9 mouse cellular contexts compared by ENCODE assay signal in genomic region chr19:57325748-57326300, GRCm38 (mm10). TPM values are rescaled to one million over a fixed set of nuclear protein-coding genes. Genes with fewer than 3 reads are reported as not detected.
DNase-seq lines count a peak whose midpoint lies in the region; ATAC-seq and TF ChIP-seq lines count a peak whose summit lies in the region.
"Had no signal": no experiment of that assay in that cellular context is flagged by ENCODE, and none has a peak within 500 bp of the region (broad histone marks: within the 10 kb centered on the region; RNA-seq: fewer than 3 reads in every experiment).

No protein-coding gene starts in this region.

- H3K4me2 ChIP-seq in kidney, embryonic 14.5 days (replicated peaks; ENCODE audit: low read depth, low read length), result no peak overlapping the region

- no peaks in the 10 kb centered on the region for H3K27me3 ChIP-seq in kidney, adult 2 months (replicated peaks; ENCODE audit: control insufficient read depth, insufficient read depth, low read length)
- no peaks in the 10 kb centered on the region for H3K27me3 ChIP-seq in kidney, embryonic 14.5 days (ENCODE audit: control insufficient read depth, insufficient read depth, low read length)

- H3K4me3 ChIP-seq in kidney, adult 2 months (ENCODE audit: insufficient read depth, low read depth, low read length), result no peak overlapping the region
- no peak overlapping the region for H3K4me3 ChIP-seq in kidney, embryonic 14.5 days (ENCODE audit: low read length)

- no peak overlapping the region for H3K9ac ChIP-seq in kidney, embryonic 14.5 days (ENCODE audit: low read depth, low read length)

- no peak for ATAC-seq in kidney, embryonic 14.5 days (ENCODE audit: low FRiP score, low TSS enrichment)
- ATAC-seq in monocyte, adult 5-6 weeks (replicated peaks; ENCODE audit: insufficient number of reproducible peaks, low FRiP score, low TSS enrichment, poor library complexity, severe bottlenecking), result peak; percentile 55; the same call in 1 of the 2 replicates

- H3K36me3 ChIP-seq in kidney, adult 2 months (ENCODE audit: control insufficient read depth, insufficient read depth, low read length), result no peaks in the 10 kb centered on the region
- no peaks in the 10 kb centered on the region for H3K36me3 ChIP-seq in kidney, embryonic 14.5 days (ENCODE audit: control insufficient read depth, insufficient read depth, low read length)

- H3K4me1 ChIP-seq in kidney, adult 2 months (ENCODE audit: control insufficient read depth, insufficient read depth, low read length), result no peaks in the 10 kb centered on the region; the same call in 1 of the 2 replicates
- H3K4me1 ChIP-seq in kidney, embryonic 14.5 days (ENCODE audit: control insufficient read depth, insufficient read depth, low read length), result no peaks in the 10 kb centered on the region

- no peak overlapping the region for H3K27ac ChIP-seq in kidney, adult 2 months (ENCODE audit: insufficient read depth, low read depth, low read length)
- H3K27ac ChIP-seq in kidney, embryonic 14.5 days (ENCODE audit: low read depth, low read length), result no peak overlapping the region
- H3K27ac ChIP-seq: macrophage had no signal

- WGBS in kidney, adult 2 months, result 24% methylated on average over 7 of the region's 7 CpGs
- WGBS in kidney, embryonic 14.5 days, result 32% methylated on average over 7 of the region's 7 CpGs

- intact Hi-C loops in gastrocnemius, postnatal 36 days (cut with DNase I), result loop anchor here (1.0 to 5.0 kb wide), 2 partner anchors 165 to 259 kb away; no protein-coding TSS in a partner anchor

- TF ChIP-seq CTCF in kidney, adult 2 months (conservative IDR thresholded peaks at IDR 0.05; ENCODE audit: insufficient read depth, insufficient read length, low read depth, low read length), result peak; percentile 57

- peak; percentile 77 for DNase-seq in kidney, adult 2 months
- DNase-seq in R1 (ENCODE audit: low read depth, low spot score), result peak; percentile 60
- DNase-seq in cerebellum, adult 9-11 months, result peak; percentile 74
- peak; percentile 32 to 58 for DNase-seq in gastrocnemius, postnatal 36 days
- DNase-seq in layer of hippocampus, postnatal 36 days, result peak; percentile 59 to 65
- peak; percentile 14 to 35 for DNase-seq in thymus, adult 18-20 months

- no peaks in the 10 kb centered on the region for H3K9me3 ChIP-seq in kidney, embryonic 14.5 days (ENCODE audit: control insufficient read depth, low read length)

- no peak for TF ChIP-seq POLR2A in kidney, adult 2 months (IDR thresholded peaks at IDR 0.05; ENCODE audit: low read depth, low read length)

RNA-seq across cellular contexts. Expression of gene Ablim1, which starts 11.1 kb away (rescaled TPM):
- polyA plus RNA-seq in kidney, adult 2 months (2012; rRNA removed), result 34.7 and 38.3 TPM in 2 replicates
- 21.0 and 36.0 TPM in 2 replicates for polyA plus RNA-seq in kidney, embryonic 14.5 days (2014; fragmentation: Nextera tagmentation; extraction: Ambion mirVana)
- 10 to 100 TPM; 36.3 to 52.0 TPM for total RNA-seq in gastrocnemius, postnatal 36 days (2021)
- 10 to 100 TPM; 73.6 to 81.1 TPM for total RNA-seq in layer of hippocampus, postnatal 36 days (2021)
- total RNA-seq in monocyte, adult 5-6 weeks (2017), result 62.1 to 195 TPM (median 62.9 TPM) in 3 replicates

RNA-seq across cellular contexts. Expression of gene Fam160b1, which starts 34.7 kb away (rescaled TPM):
- 7.3 and 8.0 TPM in 2 replicates for polyA plus RNA-seq in kidney, adult 2 months (2012; rRNA removed)
- 13.5 and 18.1 TPM in 2 replicates for polyA plus RNA-seq in kidney, embryonic 14.5 days (2014; fragmentation: Nextera tagmentation; extraction: Ambion mirVana)
- 10 to 100 TPM in 1 of 2 experiments, 1 to 10 TPM in 1; 9.6 to 11.8 TPM for total RNA-seq in gastrocnemius, postnatal 36 days (2021)
- total RNA-seq in layer of hippocampus, postnatal 36 days (2021), result 10 to 100 TPM; 23.3 to 25.0 TPM
- 17.0 to 27.0 TPM (median 17.3 TPM) in 3 replicates for total RNA-seq in monocyte, adult 5-6 weeks (2017)

Comparison
In these comparisons a context has a peak if more than half of its experiments do, and no peak if none do; other contexts are left out.
1. DNase-seq: peak in every context shown above with its lines; median percentile 77 in kidney, adult 2 months; 74 in cerebellum, adult 9-11 months; 62 in layer of hippocampus, postnatal 36 days; 60 in R1; 45 in gastrocnemius, postnatal 36 days; 24 in thymus, adult 18-20 months.